Mouse (Mus musculus) CH12.LX (cell line): ENCODE measurements around the gene Eral1.

Source experiments
- CTCF ChIP-seq, 2 experiments: IDR thresholded peaks in 1 of 2; conservative IDR thresholded peaks in 1 of 2; 2 replicates each; pipeline ENCODE4 v1.5.1; 2011 to 2012; ENCODE audit warnings: low read depth in 2 of 2, low read length in 2 of 2, improper control_type of control experiment in 1 of 2, inconsistent platforms in 1 of 2, mild to moderate bottlenecking in 1 of 2, moderate library complexity in 1 of 2
- E2F4 ChIP-seq: IDR thresholded peaks from 2 replicates; pipeline ENCODE4 v1.6.1; 2011; ENCODE audit warnings: low read depth, low read length, improper control_type of control experiment; ENCODE audit not compliant: insufficient replicate concordance
- ELF1 ChIP-seq: IDR thresholded peaks from 2 replicates; pipeline ENCODE4 v1.6.1; 2014; ENCODE audit warnings: low read depth, mild to moderate bottlenecking, inconsistent platforms, low read length, improper control_type of control experiment
- HCFC1 ChIP-seq: IDR thresholded peaks from 2 replicates; pipeline ENCODE4 v1.6.1; 2012; ENCODE audit warnings: low read depth, mild to moderate bottlenecking, inconsistent platforms, low read length, improper control_type of control experiment
- MAFK ChIP-seq: IDR thresholded peaks from 2 replicates; pipeline ENCODE4 v1.6.1; 2011; ENCODE audit warnings: low read length, improper control_type of control experiment; ENCODE audit not compliant: insufficient replicate concordance
- MEF2A ChIP-seq: IDR thresholded peaks from 2 replicates; pipeline ENCODE4 v1.6.1; 2014; ENCODE audit warnings: low read depth, mild to moderate bottlenecking, inconsistent platforms, low read length, improper control_type of control experiment, borderline replicate concordance
- MXI1 ChIP-seq: IDR thresholded peaks from 2 replicates; pipeline ENCODE4 v1.6.1; 2011; ENCODE audit warnings: mild to moderate bottlenecking, low read depth, low read length, improper control_type of control experiment
- MYC ChIP-seq: IDR thresholded peaks from 2 replicates; pipeline ENCODE4 v1.6.1; 2011; ENCODE audit warnings: low read depth, mild to moderate bottlenecking, improper control_type of control experiment, low read length
- NELFE ChIP-seq: IDR thresholded peaks from 2 replicates; pipeline ENCODE4 v1.6.1; 2011; ENCODE audit warnings: low read depth, low read length, improper control_type of control experiment
- PAX5 ChIP-seq: IDR thresholded peaks from 2 replicates; pipeline ENCODE4 v1.6.1; 2012; ENCODE audit warnings: low read length, inconsistent platforms, mixed read lengths
- POLR2A ChIP-seq: IDR thresholded peaks from 2 replicates; pipeline ENCODE4 v1.6.1; 2011; ENCODE audit warnings: low read depth, mild to moderate bottlenecking, improper control_type of control experiment, low read length
- POLR2AphosphoS2 ChIP-seq: IDR thresholded peaks from 2 replicates; pipeline ENCODE4 v1.6.1; 2011; ENCODE audit warnings: low read depth, low read length, improper control_type of control experiment
- RAD21 ChIP-seq: IDR thresholded peaks from 2 replicates; pipeline ENCODE4 v1.6.1; 2011; ENCODE audit warnings: low read depth, mild to moderate bottlenecking, low read length, improper control_type of control experiment, moderate library complexity

GRCm38 (mm10) chr11:78095144-78095516, 14.9 kb upstream of the Eral1 start:
- no peak for TF ChIP-seq POLR2A
- TF ChIP-seq CTCF (conservative IDR thresholded peaks at IDR 0.05 in 1 of 2, IDR thresholded peaks at IDR 0.05 in 1 of 2; ENCODE audit: low read depth in 2 of 2, low read length in 2 of 2), result no peak
- TF ChIP-seq PAX5, result no peak
- TF ChIP-seq E2F4, result no peak
- no peak for TF ChIP-seq MAFK
- no peak for TF ChIP-seq NELFE
- TF ChIP-seq MYC, result no peak
- TF ChIP-seq MEF2A, result no peak
- no peak for TF ChIP-seq ELF1
- no peak for TF ChIP-seq POLR2AphosphoS2
- no peak for TF ChIP-seq RAD21
- TF ChIP-seq MXI1, result no peak
- TF ChIP-seq HCFC1, result no peak
